Mouse (Mus musculus): ENCODE measurements around the gene Bdh1.

GRCm38 (mm10) chr16:31437358-31437757 is 15.3 kb downstream of the Bdh1 start:
- TF ChIP-seq CTCF (IDR thresholded peaks at IDR 0.05; ENCODE audit: borderline replicate concordance, insufficient read depth, low read depth, low read length) (no peak), POLR2A (IDR thresholded peaks at IDR 0.05; ENCODE audit: borderline replicate concordance, insufficient read depth, low read length) (no peak)

All from cerebellum, adult 2 months (tissue).